Mouse (Mus musculus) liver, embryonic 14.5 days (tissue): Measurements from ENCODE around the gene Tox2.

Source experiments
- CTCF ChIP-seq: IDR thresholded peaks from 2 replicates; pipeline ENCODE4 v1.5.1; 2016; ENCODE audit warnings: antibody characterized with exemption, low read depth, control low read depth
- EP300 ChIP-seq: IDR thresholded peaks from 2 replicates; pipeline ENCODE4 v1.6.1; 2016; ENCODE audit warnings: antibody characterized with exemption, low read depth

GRCm38 (mm10) chr2:163343671-163344070 is 140.7 kb downstream of the Tox2 start:
- peak; percentile 73 for TF ChIP-seq CTCF
- TF ChIP-seq EP300: no peak
